Mouse (Mus musculus) small intestine, adult 2 months (tissue): ENCODE measurements around the gene Nckap5. TPM values are rescaled to one million over a fixed set of nuclear protein-coding genes. Genes with fewer than 3 reads are reported as not detected.

Source experiments
- H3K27ac ChIP-seq: fragments of 200-500 bp; 2 replicates; pipeline ENCODE4 v1.5.1; 2012; ENCODE audit warnings: low read depth, low read length, control low read depth, inconsistent platforms; ENCODE audit not compliant: insufficient read depth
- H3K27me3 ChIP-seq: fragments of 200-500 bp; 2 replicates; pipeline ENCODE4 v1.6.1; 2012; ENCODE audit warnings: mild to moderate bottlenecking, moderate library complexity, low read length, inconsistent platforms; ENCODE audit not compliant: control insufficient read depth, insufficient read depth
- H3K36me3 ChIP-seq: fragments of 200-500 bp; 2 replicates; pipeline ENCODE4 v1.6.1; 2012; ENCODE audit warnings: mild to moderate bottlenecking, low read length, control low read depth, inconsistent platforms; ENCODE audit not compliant: control insufficient read depth, insufficient read depth
- H3K4me1 ChIP-seq: fragments of 200-500 bp; 2 replicates; pipeline ENCODE4 v1.6.1; 2012; ENCODE audit warnings: low read length, inconsistent platforms, mixed read lengths; ENCODE audit not compliant: control insufficient read depth, insufficient read depth, insufficient read length
- H3K4me3 ChIP-seq: fragments of 200-500 bp; 2 replicates; pipeline ENCODE4 v1.5.1; 2012; ENCODE audit warnings: low read depth, mild to moderate bottlenecking, control low read depth, inconsistent platforms, low read length, moderate library complexity
- CTCF ChIP-seq: fragments of 200-500 bp; IDR thresholded peaks from 2 replicates; pipeline ENCODE4 v1.5.1; 2012; ENCODE audit warnings: low read depth, mild to moderate bottlenecking, control low read depth, inconsistent platforms, low read length, moderate library complexity, mixed read lengths; ENCODE audit not compliant: insufficient replicate concordance, insufficient read length; ENCODE audit errors: extremely low read depth
- POLR2A ChIP-seq: fragments of 200-500 bp; IDR thresholded peaks from 2 replicates; pipeline ENCODE4 v1.6.1; 2012; ENCODE audit warnings: low read depth, mild to moderate bottlenecking, control low read depth, inconsistent platforms, low read length, moderate library complexity
- WGBS: fragments of 180-500 bp; shearing (Covaris S2); methylation state at CpG from one replicate; pipeline ENCODE4 v1.1.7; 2018; 5-methylcytosine and 5-hydroxymethylcytosine counted together
- polyA plus RNA-seq: library from polyadenylated mRNA; depleted of rRNA; stranded (reverse); fragments of >200 nt; gene quantifications from 2 replicates; pipeline ENCODE4 v1.2.3, GENCODE M21; 2012

Gene Nckap5
- polyA plus RNA-seq, 1 experiment: 8.5 TPM

DNA sequence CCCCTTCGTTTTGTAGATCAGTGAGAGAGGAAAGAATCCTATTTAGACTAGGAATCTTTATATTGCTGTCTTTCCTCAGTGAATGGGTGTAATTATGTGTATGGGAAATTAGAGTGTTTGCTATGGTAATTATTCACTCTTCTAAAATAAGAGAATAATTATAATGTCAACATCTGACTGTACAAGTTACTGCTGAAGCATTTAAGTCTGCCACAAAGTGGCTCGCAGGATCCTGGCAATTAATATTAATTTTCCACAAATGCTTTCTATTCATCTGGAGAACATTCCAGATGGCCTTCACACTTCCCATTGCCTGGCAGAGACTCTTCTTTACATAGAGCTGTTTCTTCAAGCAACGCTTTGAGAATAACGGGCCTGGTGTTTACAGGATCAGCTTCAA, 439.4 kb downstream of the Nckap5 start:
- Histone ChIP-seq H3K27me3 (no peaks in the 10 kb centered on the region), H3K27ac (no peak overlapping the region), H3K4me1 (no peaks in the 10 kb centered on the region), H3K4me3 (no peak overlapping the region), H3K36me3 (no peaks in the 10 kb centered on the region)
- 74% methylated on average over 4 of the region's 4 CpGs for WGBS
- TF ChIP-seq POLR2A (no peak), CTCF (no peak)

DNA sequence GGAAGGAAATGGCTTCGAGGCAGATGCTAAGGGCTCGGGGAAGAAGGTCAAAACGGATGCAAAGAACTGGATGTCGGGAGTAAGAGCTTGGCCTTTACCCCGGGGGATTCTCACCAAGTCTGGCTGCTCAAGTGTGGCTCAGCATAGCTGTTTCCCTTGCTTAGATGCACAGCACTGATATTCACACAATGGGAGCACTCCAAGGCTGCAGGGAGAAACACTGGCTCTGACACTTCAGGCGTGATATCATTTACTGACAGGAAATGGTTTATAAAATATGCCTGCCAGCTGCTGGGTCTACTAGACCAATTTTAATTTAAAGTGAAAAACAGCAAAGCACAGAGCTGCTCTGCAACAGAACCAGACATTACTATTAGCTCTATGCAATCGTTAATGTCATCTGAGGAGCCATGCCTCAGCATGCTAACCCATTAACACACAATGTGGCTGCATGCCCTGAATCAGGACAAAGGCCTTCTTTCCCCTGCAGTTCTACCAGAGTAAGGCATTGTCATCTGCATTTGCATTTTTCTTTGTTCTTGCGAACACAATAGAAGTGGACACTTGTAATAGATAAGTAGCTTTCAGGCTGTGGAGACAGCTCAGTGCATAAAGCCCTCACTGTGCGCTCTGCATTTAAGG, 453.1 kb downstream of the Nckap5 start:
- no peaks in the 10 kb centered on the region for H3K27me3 ChIP-seq
- no peak overlapping the region for H3K27ac ChIP-seq
- no peaks in the 10 kb centered on the region for H3K36me3 ChIP-seq
- no peaks in the 10 kb centered on the region for H3K4me1 ChIP-seq
- WGBS: 74% methylated on average over 9 of the region's 9 CpGs
- no peak overlapping the region for H3K4me3 ChIP-seq
- no peak for TF ChIP-seq CTCF
- no peak for TF ChIP-seq POLR2A

DNA sequence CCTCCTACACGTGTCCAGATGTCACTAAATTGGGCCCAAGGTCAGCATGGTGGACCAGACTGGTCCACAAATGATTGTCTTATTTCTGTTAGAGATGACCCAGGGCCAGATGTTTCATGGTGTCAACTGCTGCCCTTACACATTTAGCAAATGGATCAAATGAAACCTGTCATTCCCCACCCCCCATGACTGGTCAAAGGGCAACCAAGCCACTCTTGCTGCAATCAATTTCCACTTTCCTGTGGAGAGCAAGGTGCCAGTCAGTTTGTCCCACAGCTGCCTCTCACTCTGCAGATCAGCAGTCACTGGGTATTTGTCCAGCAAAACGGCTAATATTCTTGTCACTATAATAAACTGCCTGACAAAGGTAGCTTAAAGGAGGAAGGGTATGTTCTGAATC, 463.9 kb downstream of the Nckap5 start:
- 60% methylated on average over 2 of the region's 2 CpGs for WGBS
- H3K4me3 ChIP-seq: no peak overlapping the region
- no peaks in the 10 kb centered on the region for H3K4me1 ChIP-seq
- TF ChIP-seq POLR2A: no peak
- TF ChIP-seq CTCF: no peak
- H3K27me3 ChIP-seq: no peaks in the 10 kb centered on the region
- H3K27ac ChIP-seq: no peak overlapping the region
- H3K36me3 ChIP-seq: no peaks in the 10 kb centered on the region

DNA sequence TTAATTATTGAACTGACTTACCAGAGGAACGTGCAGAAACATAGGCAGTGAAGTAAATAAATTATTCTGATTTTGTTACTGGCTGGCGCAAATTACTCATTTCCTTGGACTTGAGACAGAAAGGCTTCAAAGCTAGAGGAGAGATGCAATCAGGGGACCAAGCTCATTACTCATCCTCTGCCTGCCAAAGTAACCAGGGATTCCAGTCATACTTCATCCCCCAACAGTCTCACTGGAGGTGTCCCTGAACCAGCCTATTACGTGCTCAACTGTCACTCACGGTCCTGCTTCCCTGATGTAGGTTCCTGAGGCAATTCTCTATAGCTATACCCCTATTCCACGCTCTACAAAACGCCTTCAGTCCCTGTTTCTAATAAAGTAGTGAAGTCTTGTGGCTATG, 466.0 kb downstream of the Nckap5 start:
- TF ChIP-seq POLR2A (no peak), CTCF (no peak)
- WGBS: 80% methylated on average over 6 of the region's 6 CpGs
- Histone ChIP-seq H3K4me3 (no peak overlapping the region), H3K36me3 (no peaks in the 10 kb centered on the region), H3K4me1 (no peaks in the 10 kb centered on the region), H3K27ac (no peak overlapping the region), H3K27me3 (no peaks in the 10 kb centered on the region)

DNA sequence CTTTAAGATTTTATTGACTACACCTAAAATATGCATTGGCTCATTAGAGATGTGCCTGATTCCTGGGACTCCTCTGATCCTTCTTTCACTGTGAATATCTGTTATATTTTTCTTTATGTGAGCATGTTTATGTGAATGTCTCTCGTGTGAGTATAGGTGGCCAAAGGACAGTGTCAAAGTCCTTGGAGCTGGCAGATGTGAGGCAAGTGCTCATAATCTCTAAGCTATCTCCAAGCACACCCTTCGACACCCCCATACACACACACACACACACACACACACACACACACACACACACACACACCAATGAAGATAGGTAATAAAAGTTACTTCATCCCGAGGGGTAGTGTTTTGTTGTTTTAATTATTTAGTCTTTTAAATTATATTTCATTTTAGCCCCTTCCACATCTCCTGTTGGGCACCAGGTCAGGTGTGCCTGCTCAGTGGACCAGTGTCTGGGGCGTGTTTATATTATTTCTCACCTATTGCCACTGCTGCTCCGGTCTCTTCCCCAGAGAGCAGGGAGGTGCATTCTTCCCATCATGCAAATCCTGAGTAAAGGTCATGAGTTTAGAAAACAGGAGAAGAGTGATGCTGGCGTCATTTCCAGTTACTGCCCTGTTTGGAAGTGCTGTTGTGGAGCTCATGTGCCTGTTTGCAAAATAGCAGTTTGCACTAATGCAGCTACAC, 469.9 kb downstream of the Nckap5 start:
- H3K4me1 ChIP-seq: no peaks in the 10 kb centered on the region
- H3K27ac ChIP-seq: no peak overlapping the region
- no peak overlapping the region for H3K4me3 ChIP-seq
- TF ChIP-seq CTCF: no peak
- no peak for TF ChIP-seq POLR2A
- no peaks in the 10 kb centered on the region for H3K36me3 ChIP-seq
- no peaks in the 10 kb centered on the region for H3K27me3 ChIP-seq
- 44% methylated on average over 6 of the region's 6 CpGs for WGBS

DNA sequence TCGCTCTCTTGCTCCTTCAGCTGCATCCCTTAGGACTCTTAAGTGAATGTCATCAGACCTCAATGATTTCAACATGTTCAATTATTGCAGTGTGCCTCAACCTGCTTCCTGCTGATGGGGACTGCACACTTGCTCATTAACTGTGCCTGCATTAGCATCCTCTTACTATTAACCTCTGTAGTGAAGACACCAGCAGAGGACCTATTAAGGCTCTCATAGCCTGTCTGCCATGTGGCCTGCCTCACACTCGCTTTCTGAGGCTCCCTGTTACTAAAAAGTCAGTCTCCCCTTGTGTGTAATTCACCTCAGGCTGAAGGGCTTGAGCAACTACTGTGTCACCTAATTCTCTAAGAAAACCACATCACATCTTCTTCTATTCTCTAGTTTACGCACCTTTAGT, 470.5 kb downstream of the Nckap5 start:
- H3K36me3 ChIP-seq: no peaks in the 10 kb centered on the region
- TF ChIP-seq POLR2A (no peak), CTCF (no peak)
- 90% methylated on average over 3 of the region's 3 CpGs for WGBS
- H3K4me1 ChIP-seq: no peaks in the 10 kb centered on the region
- H3K27ac ChIP-seq: no peak overlapping the region
- H3K27me3 ChIP-seq: no peaks in the 10 kb centered on the region
- H3K4me3 ChIP-seq: no peak overlapping the region

DNA sequence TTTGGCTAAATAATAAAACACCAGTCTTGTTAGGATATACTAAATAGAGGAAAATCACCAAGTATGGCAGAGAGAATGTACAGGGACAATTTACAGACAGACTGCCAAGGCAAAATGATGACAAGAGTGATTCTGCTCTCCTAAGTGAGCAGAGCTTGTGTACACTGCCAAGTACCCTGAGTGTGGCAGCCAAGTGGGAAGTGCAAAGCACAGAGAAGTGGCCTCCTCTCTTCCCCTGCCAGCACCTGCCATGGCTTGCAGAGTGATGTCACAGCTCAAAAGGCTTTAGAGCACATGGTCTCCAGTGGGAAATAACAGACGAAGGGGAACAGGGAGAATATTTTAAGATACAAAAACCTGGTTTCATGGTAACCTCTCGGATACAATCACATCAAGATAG, 488.8 kb downstream of the Nckap5 start:
- 75% methylated on average over 2 of the region's 2 CpGs for WGBS
- H3K36me3 ChIP-seq: no peaks in the 10 kb centered on the region
- TF ChIP-seq POLR2A (no peak), CTCF (no peak)
- H3K27me3 ChIP-seq: no peaks in the 10 kb centered on the region
- H3K27ac ChIP-seq: no peak overlapping the region
- no peaks in the 10 kb centered on the region for H3K4me1 ChIP-seq
- no peak overlapping the region for H3K4me3 ChIP-seq
